Mouse (Mus musculus) cerebral cortex, adult 2 months (tissue): ENCODE measurements around the gene Crat.

Experiments used
- WGBS: fragments of 180-500 bp; shearing (Covaris S2); methylation state at CpG from one replicate; pipeline ENCODE4 v1.1.7; 2018; 5-methylcytosine and 5-hydroxymethylcytosine counted together

Gene Crat

DNA sequence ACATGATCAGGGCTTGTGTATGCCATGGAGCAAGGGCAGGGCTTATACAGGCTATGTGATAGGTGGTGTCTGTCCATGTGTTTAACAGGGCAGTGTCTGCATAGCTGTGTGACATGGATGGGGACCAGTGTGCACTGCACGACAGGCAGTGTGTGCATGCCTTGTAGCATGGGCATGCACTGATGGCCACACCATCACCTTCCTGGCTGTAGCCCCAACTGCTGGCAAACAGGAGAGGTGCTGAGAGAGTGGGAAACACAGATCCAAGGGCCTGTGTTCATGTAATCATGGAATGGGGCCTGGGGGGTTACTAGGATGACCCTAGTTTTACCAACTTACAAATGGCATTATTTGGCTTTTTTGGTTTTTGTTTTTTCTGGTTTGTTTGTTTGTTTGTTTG, 11.7 kb downstream of the Crat start:
- 79% methylated on average over 1 of the region's 1 CpGs for WGBS

- 76% methylated on average over 2 of the region's 2 CpGs for WGBS
Observed at GRCm38 (mm10) chr2:30402843-30403242, 12.8 kb downstream of the Crat start.

GRCm38 (mm10) chr2:30402351-30402826, 13.2 kb downstream of the Crat start:
- WGBS = 79% methylated on average over 9 of the region's 9 CpGs

- WGBS = 23% methylated on average over 1 of the region's 1 CpGs
Observed at GRCm38 (mm10) chr2:30401581-30401980, 14.0 kb downstream of the Crat start.

GRCm38 (mm10) chr2:30399191-30400171, 16.1 kb downstream of the Crat start:
- 42% methylated on average over 20 of the region's 20 CpGs for WGBS

- 80% methylated on average over 10 of the region's 10 CpGs for WGBS
Observed at GRCm38 (mm10) chr2:30397986-30398512, 17.6 kb downstream of the Crat start.

DNA sequence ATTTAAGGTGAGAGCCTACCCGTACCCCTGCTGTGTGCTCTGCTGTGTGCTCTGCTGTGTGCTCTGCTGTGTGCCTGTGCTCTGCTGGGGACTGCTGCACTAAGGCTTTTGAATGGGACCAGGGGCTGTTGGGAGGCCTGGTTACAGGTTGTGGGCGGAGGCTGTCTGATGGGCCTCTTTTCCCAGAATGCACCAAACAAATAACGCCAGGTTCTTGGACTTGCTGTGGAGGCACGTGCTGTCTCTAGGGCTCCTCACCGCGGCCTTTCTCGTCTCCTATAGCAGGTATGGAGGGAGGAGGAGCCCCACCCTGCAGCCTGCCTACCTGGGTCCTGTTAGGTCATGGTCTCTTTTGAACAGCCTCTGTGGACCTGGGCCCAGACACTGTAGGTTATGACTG, 19.4 kb downstream of the Crat start:
- WGBS = 90% methylated on average over 7 of the region's 7 CpGs

DNA sequence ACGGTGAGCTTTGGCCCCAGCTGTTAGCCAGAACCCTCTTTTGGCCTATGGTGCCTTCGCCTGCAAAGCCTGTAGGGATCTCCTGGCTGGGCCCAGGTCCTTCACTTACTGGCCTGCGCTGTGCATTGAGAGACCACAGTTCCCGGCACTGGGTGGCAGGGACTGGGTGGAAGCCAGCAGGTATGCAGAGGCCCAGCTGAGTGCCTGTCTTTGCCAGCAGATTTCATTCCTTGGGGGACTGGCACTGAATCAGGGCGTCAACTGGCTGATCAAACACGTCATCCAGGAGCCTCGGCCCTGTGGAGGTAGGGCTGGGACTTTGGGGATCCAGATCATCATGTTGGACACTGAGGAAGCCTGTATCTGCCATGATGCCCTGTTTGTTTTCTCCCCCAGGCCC, 19.9 kb downstream of the Crat start:
- 87% methylated on average over 7 of the region's 7 CpGs for WGBS

GRCm38 (mm10) chr2:30393370-30393656, 22.3 kb downstream of the Crat start:
- 62% methylated on average over 1 of the region's 1 CpGs for WGBS

DNA sequence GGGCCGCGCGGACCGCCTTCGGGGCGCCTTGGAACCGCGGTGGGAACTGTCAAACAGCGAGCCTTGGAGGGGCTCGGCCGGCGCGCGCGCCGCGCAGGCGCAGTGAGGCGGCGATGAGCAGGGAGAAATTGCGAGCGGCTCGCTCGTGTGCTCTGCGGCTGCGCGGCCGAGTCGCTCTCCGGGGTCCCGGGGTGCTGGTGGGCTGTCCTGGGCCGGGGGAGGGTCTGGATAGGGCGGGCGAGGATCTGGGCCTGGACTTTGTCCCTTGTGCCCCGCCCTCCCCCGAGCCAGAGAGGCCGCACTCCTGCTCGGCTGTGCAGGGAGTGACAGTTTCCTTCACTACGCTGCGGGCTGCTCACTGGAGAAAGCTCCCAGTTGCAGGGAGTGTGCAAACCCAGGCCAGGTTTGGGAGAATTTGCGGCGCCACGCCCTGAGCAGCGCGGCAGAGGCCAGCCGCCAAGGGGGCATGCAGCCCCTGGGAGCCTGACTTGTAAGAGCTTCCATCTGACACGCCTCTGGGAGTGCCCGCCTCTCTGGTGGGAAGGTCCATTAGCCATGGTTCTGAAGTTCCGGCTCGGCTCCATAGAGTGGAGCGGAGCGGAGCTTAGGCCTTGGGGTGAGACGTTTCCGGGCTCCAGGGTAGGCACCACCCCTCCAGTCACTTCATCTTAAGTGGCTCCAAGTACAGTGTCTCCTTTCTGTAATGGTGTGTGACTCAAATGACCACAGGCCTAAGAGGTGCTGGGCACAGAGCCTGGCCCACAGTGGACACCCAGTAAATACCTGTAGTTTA, 22.8 kb downstream of the Crat start:
- under 1% methylated on average over 54 of the region's 54 CpGs for WGBS

DNA sequence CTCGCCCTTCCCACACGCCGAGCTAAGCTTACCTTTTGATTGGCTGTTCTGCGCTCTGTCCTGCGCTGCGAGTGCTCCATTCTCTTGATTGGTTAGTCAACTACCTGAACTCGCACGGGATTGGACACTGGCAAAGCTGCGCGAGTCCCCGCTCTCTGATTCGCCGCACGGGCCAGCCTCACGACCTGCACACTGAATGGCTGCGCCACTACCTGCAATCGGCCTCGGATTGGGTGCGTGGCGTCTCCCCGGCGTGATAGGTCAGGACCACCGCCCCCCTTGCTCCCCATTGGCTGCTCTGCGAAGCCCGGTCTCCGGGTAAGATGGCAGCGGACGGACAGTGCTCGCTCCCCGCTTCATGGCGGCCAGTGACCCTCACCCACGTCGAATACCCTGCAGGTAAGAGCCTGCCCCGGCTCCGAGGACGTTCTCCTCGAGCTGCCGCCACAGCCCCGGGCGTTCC, 23.5 kb downstream of the Crat start, which contains the start of gene Dolpp1:
Gene Dolpp1, plus strand, starts transcription at position 141 of the 463 bp plus-strand sequence.
- WGBS = 0% methylated on average over 40 of the region's 40 CpGs

DNA sequence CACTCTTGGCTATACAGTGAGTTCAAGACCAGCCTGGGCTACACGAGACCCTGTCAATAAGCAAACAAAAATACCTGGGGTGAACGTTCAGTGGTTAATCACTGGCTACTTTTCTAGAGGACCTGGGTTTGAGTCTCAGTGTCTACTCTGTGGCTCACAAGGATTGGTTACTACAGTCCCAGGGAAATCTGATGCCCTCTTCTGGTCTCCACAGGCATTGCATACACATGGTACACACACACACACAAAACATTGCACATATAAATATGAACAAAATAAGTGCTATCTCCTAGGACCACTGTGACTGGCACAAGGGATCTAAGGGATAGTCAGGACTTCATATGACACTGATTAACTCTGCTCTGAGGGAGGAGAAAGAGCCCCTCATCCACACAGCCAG, 26.6 kb downstream of the Crat start:
- WGBS = 91% methylated on average over 2 of the region's 2 CpGs

- 68% methylated on average over 9 of the region's 9 CpGs for WGBS
Observed at GRCm38 (mm10) chr2:30386913-30387312, 28.7 kb downstream of the Crat start.

DNA sequence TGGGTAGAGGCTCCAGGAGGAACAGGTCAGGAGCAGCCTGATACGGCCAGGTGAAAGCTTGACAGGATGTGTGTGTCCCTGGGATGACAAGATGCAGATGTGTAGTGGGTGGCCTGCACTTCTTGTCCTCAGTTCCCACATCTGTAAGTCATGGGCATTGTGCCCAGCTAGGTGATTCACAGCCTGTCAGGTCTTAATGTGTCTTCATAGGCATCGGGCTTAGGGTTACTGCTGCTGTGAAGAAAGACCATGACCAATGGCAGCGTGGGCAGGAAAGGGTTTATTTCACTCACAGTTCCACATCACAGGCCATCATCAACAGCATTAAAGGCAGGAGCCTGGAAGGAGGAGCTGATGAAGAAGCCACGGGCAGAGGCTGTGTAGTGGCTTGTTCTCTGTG, 30.0 kb downstream of the Crat start:
- WGBS = 83% methylated on average over 4 of the region's 4 CpGs

- 27% methylated on average over 5 of the region's 5 CpGs for WGBS
Observed at GRCm38 (mm10) chr2:30384814-30385213, 30.8 kb downstream of the Crat start.

DNA sequence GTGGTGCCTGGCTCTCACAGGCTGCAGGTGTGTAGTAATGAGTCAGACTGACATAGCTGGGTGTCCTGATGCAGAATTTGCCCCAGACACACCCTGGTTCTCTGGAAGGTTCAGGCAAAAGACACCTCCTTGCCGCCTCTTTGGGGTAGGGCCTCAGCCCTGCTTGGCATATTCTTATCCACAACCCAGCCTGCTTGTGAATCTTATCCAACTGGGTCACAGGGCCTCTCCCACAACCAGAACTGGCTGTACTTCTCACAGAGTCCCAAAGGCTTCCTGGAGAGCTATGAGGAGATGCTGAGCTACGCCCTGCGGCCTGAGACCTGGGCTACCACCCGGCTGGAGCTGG, 34.3 kb downstream of the Crat start:
- WGBS = 64% methylated on average over 4 of the region's 4 CpGs

DNA sequence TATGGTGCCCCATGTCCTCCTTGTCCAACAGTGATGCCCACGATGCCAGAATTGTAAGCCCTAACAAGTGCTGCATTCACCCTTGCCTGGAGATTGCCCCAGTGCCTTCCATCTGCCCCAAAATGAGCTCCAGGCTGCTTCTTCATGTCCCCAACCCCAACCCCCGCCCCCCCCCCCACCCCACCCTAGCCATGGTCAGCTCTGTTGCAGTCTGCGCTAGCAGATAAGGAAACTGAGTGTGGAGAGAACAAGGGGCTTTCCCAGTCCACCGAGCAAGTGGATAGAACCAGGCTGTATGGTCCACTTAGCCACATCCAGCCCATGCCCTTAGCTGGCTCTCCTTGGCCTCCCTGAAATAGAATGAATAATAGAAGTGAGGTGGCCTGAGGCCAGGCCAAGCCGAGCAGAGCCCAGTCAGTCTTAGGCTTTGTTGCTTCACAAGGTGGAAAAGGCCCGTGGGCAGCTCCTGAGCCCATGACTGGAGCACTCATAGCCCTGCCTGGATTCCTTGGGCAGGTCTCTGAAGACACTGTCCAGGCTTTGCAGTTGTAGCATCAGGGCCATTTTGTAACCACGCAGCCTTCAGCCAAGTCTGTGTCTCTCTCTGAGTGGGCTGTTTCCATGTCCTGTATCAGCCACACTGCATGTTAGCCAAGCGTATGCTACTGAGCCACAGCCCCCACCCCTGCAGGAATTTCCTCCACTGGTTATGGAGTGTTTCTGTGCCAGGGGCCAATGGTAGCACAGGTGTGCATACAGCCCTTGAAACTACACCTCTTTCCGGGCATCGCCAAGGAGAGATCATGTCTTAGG, 34.8 kb downstream of the Crat start:
- WGBS = 77% methylated on average over 10 of the region's 10 CpGs

- WGBS = 79% methylated on average over 7 of the region's 7 CpGs
Observed at GRCm38 (mm10) chr2:30379307-30379706, 36.3 kb downstream of the Crat start.

DNA sequence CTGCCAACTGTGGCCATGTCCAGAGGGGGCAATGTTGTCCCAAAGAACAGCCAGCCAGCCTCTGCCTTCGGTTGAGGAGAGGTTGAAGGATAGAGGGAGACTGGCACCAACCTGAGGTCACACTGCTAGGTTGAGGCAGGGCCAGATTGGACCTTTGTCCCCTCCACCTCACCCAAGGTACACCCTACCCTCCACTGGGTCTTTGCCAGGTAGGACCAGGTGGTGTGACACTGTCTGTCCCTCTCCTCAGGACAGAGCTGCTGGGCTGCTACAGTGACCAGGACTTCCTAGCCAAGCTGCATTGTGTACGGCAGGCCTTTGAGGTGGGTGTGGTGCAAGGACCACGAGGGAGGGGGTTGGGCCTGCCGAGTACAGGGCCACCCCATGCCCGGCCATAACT, 37.9 kb downstream of the Crat start:
- WGBS = 71% methylated on average over 5 of the region's 5 CpGs

DNA sequence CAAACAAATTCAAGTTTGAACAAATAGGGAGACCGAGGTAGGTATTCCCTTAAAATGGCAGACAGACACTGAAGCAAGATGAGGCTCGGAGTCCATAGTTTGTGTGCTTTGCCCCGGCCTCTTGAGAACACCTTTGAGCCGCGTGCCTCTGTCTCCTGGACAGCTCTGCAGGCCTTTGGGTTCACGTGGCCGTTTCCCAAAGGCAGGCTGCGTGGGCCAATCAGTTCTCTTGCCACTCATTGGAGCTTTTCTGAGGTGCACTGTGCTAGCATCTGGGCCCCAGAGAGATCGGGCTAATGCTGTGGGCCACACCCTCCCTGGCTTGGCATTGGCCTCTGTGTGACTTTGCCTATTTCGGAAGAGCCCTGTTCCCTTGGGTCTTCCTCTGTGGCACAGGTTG, 39.7 kb downstream of the Crat start:
- WGBS = 92% methylated on average over 10 of the region's 10 CpGs

GRCm38 (mm10) chr2:30372726-30373125, 42.9 kb downstream of the Crat start:
- 98% methylated on average over 5 of the region's 5 CpGs for WGBS

- WGBS = 93% methylated on average over 8 of the region's 8 CpGs
Observed at GRCm38 (mm10) chr2:30371544-30371943, 44.1 kb downstream of the Crat start.
